Mouse (Mus musculus) cerebellum, postnatal 36 days (tissue): ENCODE measurements at regions not wholly inside any gene's neighbourhood (a gene's known extent, or its start where the extent isn't known, plus 50 kb on each side); places are given as distances from the start of the nearest gene placed in this dataset.

Source experiments
- DNase-seq, 2 experiments: peaks; one replicate each; pipeline ENCODE4 v3.0.0; 2021 to 2022; ENCODE audit warnings: mixed read lengths in 2 of 2

GRCm38 (mm10) chr9:49948546-49948945, 149.8 kb upstream of the Ncam1 start:
- no peak for DNase-seq

- no peak for DNase-seq
Measured at GRCm38 (mm10) chr9:49946857-49947256, 148.1 kb upstream of the Ncam1 start.

- no peak for DNase-seq
Measured at GRCm38 (mm10) chr9:49935555-49936376, 137.0 kb upstream of the Ncam1 start.

- DNase-seq: no peak
Measured at GRCm38 (mm10) chr9:49928041-49928656, 129.4 kb upstream of the Ncam1 start.

DNA sequence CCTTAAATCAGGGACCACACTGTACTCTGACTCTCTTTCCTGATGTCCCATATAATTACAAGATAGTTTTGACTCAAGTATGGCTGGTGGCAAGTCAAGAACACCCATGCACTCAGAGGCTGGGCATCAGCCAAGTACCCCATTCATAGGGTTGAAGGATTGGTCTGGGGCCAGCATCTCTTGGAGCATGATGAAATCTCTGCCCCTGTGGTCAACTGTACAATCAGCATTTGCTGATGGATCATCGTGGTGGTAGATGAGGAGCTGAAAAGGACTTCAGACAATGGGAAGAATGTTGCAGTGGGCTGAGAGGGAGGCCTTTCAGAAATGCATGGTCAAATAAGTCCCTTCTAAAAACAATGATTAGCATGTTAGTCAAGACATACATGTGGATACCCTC, 128.6 kb upstream of the Ncam1 start:
- no peak for DNase-seq

DNA sequence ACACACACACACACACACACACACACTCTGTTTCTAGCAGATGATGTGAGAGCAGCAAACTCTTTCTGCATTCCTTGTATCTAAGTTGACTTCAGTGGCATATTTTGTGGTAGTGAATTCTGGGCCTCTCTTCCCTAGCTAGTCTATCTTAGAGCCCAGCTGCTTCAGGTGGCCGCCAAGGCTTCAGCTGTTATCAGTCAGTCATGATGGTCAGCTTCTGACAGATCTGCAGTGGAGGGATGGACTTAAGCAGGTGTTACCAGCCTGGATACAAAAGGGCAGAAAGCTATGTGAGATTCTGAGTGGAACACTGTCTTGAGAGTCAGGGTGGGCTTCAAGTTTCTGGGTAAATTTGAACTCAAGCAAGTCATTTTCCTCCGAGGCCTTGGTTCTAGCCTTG, 127.1 kb upstream of the Ncam1 start:
- no peak for DNase-seq

GRCm38 (mm10) chr9:49923981-49924501, 125.3 kb upstream of the Ncam1 start:
- no peak for DNase-seq

GRCm38 (mm10) chr9:49922770-49923169, 124.0 kb upstream of the Ncam1 start:
- DNase-seq: no peak

DNA sequence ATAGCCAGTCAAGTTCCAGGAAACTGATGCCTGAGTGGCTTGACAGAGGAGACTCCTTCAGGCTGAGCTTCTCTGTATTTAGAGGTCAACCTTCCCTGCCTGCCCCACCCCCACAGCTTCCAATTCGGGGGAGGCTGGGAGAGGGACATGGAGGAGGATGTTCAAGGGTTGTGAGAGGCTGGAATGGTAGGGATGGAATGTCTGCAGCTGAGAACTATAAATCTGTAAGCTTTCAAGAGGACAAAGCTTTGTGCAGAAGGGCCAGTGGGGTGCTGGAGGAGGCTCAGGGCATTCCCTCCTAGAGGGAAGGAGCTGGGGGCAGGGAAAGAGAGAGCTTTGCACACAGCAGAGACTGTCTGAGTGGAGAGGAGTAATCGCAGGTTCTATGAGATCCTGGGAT, 123.4 kb upstream of the Ncam1 start:
- no peak for DNase-seq

DNA sequence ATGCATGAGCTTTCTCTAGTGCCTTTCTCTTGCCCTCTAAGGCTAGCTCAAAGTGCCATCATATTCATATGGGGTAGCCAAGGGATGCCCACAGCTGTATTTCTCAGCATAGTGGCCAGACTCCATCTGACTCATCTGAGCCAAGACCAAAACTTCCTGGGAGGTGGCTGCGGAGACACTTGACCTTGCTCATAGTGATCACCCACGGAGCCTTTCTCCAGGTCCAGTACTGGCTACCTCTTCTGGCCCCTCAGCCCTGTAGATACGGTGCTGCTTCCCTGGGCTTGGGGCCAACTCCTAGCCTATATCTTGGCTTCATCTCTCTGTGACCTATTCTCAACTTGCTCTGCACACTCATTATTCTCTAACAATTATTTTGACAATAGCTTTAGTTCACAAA, 122.6 kb upstream of the Ncam1 start:
- DNase-seq: no peak

DNA sequence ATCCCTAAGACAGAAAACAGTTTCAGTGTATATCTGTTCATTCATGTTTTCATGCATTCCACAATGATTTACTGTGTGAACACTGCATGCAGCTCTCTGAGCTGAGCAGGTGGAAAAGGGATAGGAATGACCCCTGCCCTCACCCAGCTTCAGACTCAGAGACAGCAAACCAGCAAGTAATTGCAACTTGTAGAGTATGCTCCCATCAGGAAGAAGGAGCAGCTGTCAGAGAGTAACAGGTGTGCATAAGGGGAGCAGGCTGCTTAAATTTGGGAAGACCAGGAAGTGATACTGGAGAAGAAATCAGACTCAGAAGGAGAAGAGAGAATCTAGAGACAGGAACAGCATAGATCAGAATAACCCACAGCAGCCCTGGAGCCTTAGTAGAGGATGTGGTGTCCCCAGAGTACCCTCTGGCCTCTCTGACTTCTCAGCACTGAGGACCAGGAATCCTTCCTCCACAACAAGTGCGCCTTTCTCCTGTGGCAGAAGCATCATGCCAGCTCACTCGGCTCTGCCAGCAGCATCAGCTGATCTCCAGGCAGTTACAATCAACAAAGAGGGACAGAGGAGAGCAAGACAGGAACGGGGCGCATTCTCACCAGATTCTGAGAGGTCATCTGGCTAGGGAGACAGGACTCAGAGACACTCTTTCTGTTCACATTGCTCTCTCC, 116.5 kb upstream of the Ncam1 start:
- peak; percentile 10 for DNase-seq

DNA sequence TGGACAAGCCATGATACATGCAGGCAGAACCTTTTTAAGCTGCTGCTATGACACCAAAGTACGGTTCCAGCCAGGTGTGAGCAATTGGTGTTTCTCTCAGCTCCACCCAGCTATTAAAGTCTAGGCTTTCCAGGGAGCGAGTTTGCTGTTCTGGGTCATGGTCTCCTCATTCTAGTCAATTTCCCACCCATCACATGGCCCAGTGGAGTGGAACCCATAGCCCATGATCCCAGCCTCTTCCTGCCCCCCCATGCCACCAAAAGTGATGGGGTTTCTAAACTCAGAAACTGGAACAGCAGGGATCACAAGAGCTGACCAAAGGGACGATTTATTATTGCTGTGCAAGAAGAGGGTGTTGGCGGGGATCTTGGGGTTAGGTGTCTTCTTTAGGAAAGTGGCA, 115.0 kb upstream of the Ncam1 start:
- no peak for DNase-seq

DNA sequence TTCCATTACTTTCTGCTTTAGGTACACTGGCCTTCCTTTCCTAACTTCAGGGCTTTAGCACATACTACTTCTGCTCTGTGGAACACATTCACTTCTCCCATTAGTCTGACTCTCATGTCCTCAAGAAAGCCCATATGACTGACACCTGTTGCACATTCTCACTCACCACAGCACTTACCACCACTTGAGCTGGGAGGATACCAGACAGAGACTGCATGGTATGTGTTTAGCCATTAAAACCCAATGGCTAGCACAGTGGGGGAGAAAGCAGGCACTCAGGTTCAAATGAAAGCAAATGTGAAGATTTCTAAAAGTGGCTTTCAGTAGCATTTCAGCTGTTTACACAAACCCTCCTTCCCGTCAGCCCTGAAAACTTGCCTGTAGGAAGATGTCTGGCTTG, 113.6 kb upstream of the Ncam1 start:
- no peak for DNase-seq

DNA sequence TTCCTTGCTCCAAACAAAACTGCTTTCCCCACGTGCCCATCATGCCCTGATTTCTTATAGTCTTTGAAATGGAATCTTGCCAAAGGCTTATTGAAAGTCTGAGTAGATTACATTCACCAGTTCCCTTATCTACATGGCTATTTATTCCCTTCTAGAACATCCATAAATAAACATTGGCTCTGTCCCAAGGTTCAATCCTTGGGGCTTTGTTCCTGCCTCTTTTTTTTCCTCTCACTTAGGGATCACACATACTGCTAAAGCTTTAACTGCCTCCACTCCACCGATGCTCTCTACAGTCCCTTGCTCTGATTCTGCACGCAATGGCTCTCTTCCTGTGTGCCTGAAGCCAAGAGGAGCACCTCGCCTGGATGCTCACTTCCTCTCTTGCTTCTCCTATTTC, 107.6 kb upstream of the Ncam1 start:
- DNase-seq: no peak

DNA sequence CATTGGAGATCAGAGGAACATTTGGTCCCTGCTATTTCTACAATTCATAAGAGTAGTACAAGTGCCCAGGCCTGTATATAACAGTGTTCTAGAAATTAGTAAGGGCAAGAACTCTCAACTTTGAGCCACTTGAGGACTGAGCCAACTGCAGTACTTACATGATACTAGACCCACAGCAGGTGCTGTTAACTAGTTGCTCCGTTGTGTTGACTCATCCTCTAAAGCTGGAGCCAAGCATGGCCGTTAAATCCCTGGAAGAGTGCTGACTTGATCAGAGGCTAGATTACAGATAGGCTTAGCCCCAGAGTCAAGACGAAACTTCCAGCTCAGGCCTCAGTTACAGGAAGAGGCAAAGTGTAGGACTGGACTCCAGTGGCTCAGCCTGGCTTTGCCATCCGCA, 107.0 kb upstream of the Ncam1 start:
- DNase-seq: no peak

GRCm38 (mm10) chr9:49898947-49899346, 100.2 kb upstream of the Ncam1 start:
- no peak for DNase-seq

DNA sequence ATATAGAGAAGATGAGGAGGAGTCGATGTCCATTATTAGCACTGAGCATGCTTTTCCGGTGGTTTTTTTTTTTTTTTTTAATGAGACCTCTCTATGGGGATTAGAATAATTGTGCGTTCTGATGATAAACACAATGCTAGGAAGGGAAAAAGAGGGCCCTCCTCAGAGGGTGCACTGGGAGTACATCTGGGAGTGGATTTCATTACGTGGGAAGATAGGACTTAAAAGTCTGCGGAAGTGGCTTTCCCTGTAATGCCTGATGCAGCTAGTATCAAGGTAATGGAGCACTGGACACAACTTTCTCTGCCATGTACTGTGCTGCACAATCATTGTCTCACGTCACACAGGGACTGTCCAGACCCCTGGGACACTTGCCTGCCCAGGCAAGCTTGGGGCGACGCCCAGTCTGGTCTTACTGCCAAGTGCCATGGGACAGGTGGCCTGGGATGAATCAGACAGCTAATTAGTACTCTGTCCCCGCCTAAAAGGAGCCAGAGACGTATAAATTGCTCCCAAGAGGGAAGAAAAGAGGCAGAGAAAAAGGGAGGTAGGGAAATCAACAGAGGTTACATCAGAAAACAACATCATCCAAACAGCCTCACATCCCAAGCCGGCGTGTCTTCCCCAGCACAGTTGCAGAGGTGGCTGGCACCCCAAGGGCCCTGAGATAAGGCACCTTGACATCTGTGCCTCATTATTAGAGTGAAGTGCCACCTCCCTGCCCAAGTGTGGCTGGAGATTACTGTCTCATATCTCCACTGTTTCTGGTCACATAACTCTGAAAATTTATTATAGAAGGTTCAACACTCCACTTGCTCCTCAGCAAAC, 86.0 kb upstream of the Ncam1 start:
- DNase-seq: peak; percentile 75 to 80

- DNase-seq: no peak
Measured at GRCm38 (mm10) chr9:49879361-49880128, 80.8 kb upstream of the Ncam1 start.

DNA sequence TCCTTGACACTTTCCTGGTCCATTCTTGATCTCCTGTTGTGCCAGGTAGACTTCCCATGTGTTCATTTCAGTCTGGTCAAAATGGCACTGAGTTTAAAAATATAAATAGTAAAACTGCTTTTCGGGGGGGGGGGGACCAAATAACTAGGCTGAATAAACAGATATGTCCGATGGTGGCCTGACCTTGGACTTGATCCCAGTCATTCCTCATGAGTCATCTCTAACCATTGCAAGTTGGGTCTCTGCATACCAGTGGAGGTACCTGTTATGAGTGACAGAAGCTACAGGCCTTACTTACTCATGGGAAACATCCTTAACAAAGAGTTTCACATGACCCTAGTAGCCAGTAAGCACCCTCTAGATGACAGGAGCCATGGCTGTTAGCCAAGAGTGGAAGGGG, 76.2 kb upstream of the Ncam1 start:
- DNase-seq: no peak

DNA sequence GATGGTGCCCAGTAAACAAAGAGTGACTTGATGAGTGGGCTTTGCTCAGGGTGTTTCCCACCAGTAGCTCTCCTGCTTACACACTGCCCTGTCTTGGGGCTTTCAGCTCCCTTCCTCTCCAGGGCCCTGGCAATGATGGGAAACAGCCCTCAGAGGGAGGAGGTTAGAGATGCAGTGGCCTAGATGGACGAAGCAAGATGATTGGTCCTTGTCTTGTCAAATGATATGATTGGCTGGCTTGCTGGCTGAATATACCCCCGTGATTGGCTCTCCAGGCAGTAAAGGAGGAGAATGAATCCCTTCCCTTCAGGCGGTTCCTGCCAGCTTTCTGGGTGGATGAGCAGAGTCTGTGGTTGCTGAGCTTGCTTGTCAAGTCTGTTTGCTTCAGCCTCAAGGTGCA, 74.8 kb upstream of the Ncam1 start:
- DNase-seq: peak; percentile 67 to 68

DNA sequence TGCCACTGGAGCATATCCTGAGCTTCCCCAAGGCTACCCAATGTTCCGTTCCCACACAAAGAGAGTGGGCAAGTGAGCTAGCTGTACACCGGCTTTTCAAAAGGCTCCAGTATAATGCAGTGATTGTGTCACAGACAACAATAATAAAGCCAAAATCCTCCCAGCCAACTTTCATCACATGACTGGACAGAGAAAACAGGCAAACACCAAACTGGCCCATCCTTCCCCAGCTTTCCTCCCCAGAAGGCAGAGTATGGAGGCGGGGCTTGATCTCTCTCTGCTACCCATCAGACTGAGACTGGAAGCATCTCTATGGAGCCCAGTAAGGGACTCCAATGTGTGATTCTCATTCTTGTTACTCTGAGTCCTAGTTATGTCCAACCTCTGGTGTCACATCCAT, 52.8 kb upstream of the Ncam1 start:
- DNase-seq: no peak

GRCm38 (mm10) chr9:49849442-49849841, 50.7 kb upstream of the Ncam1 start:
- DNase-seq: no peak
